Comparison of ENCODE assay signal across 10 mouse cellular contexts in the genomic region with DNA sequence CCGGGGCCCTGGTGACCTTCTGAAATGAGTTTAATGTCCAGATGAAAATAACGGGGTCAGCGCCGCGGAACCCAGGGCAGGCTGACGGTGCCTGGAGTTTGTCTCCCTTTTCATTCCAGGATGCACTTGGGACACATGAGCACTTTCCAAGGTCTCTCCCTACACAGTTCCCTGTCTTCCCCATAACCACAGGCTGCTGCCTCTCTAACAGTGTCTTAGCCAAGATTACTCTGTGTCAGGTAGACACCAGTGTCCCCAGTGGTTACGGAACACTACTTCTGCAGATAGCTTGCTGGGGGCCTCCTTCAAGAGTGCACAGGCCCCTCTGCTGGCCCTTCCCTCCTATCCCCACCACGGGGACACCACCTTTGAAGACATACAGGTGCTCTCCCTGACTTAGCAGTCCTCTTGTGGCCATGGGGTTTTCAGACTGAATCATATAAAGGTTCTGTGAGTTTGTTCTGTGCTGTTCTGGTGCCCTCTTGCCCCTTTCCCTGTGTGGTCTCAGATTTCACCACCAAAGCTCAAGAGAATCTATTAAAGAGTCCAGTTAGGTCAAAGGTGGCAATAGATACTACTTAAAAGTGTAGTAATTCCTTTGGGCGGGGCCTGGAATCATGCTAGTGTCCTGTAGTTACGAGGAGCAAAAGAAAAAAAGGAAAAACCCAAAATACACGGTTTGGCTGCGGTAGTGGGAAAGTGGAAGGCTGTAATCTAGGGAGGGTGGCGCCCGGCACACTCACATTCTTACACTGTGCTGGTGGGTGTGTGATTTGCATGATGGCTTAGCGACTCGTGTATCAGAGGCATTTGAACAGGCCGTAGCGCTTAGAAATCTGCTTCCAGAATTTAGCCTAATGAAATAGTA.
DNase-seq lines count a peak whose midpoint lies in the region; ATAC-seq and TF ChIP-seq lines count a peak whose summit lies in the region.
"Had no signal": no experiment of that assay in that cellular context is flagged by ENCODE, and none has a peak within 500 bp of the region (broad histone marks: within the 10 kb centered on the region; RNA-seq: fewer than 3 reads in every experiment).

No protein-coding gene starts in this region.

- H3K27ac ChIP-seq in heart, embryonic 15.5 days: peak overlapping the region; percentile 53
- H3K27ac ChIP-seq in midbrain, embryonic 13.5 days: no peak overlapping the region
- no peak overlapping the region for H3K27ac ChIP-seq in midbrain, embryonic 15.5 days
- peak overlapping the region; percentile 37; the same call in 1 of the 2 replicates for H3K27ac ChIP-seq in intestine, postnatal 0 days (ENCODE audit: low read depth, low read length)

- no peak overlapping the region for H3K9ac ChIP-seq in heart, embryonic 15.5 days
- H3K9ac ChIP-seq in midbrain, embryonic 13.5 days (replicated peaks): no peak overlapping the region
- H3K9ac ChIP-seq in midbrain, embryonic 15.5 days: no peak overlapping the region
- H3K9ac ChIP-seq in intestine, postnatal 0 days (ENCODE audit: low read depth, low read length): no peak overlapping the region

- no peak for ATAC-seq in heart, embryonic 15.5 days (replicated peaks; ENCODE audit: insufficient number of reproducible peaks, insufficient read depth, low FRiP score, low read depth)
- 0 out of 2 replicates have a peak, but pooled peaks have one; percentile 48 for ATAC-seq in midbrain, embryonic 13.5 days
- ATAC-seq in midbrain, embryonic 15.5 days (replicated peaks): no peak
- ATAC-seq in intestine, postnatal 0 days: no peak
- ATAC-seq: midbrain, embryonic 16.5 days had no signal

- 0 out of 2 replicates have a peak, but pooled peaks cover 3% of the 10 kb centered on the region for H3K9me3 ChIP-seq in heart, embryonic 15.5 days (replicated peaks)
- no peaks in the 10 kb centered on the region for H3K9me3 ChIP-seq in midbrain, embryonic 13.5 days
- no peaks in the 10 kb centered on the region for H3K9me3 ChIP-seq in midbrain, embryonic 15.5 days
- peaks cover 4% of the 10 kb centered on the region; the same call in 1 of the 2 replicates for H3K9me3 ChIP-seq in intestine, postnatal 0 days (ENCODE audit: control insufficient read depth)

- H3K27me3 ChIP-seq in heart, embryonic 15.5 days: no peaks in the 10 kb centered on the region
- no peaks in the 10 kb centered on the region for H3K27me3 ChIP-seq in midbrain, embryonic 13.5 days
- H3K27me3 ChIP-seq in midbrain, embryonic 15.5 days (replicated peaks): no peaks in the 10 kb centered on the region
- H3K27me3 ChIP-seq in intestine, postnatal 0 days (replicated peaks; ENCODE audit: control insufficient read depth, insufficient read depth, low read length): no peaks in the 10 kb centered on the region

- WGBS in heart, embryonic 15.5 days: 62% methylated on average over 18 of the region's 18 CpGs
- WGBS in midbrain, embryonic 13.5 days: 80% methylated on average over 18 of the region's 18 CpGs
- 73% methylated on average over 18 of the region's 18 CpGs for WGBS in midbrain, embryonic 15.5 days
- 40% methylated on average over 18 of the region's 18 CpGs for WGBS in intestine, postnatal 0 days

- peaks cover 35% of the 10 kb centered on the region for H3K4me1 ChIP-seq in heart, embryonic 15.5 days (replicated peaks)
- peaks cover 32% of the 10 kb centered on the region for H3K4me1 ChIP-seq in midbrain, embryonic 13.5 days (replicated peaks)
- peaks cover 23% of the 10 kb centered on the region for H3K4me1 ChIP-seq in midbrain, embryonic 15.5 days
- peaks cover 12% of the 10 kb centered on the region; the same call in 1 of the 2 replicates for H3K4me1 ChIP-seq in intestine, postnatal 0 days (replicated peaks; ENCODE audit: control insufficient read depth, insufficient read depth, low read length)

- H3K4me2 ChIP-seq in heart, embryonic 15.5 days: no peak overlapping the region
- H3K4me2 ChIP-seq in midbrain, embryonic 13.5 days (replicated peaks): no peak overlapping the region
- no peak overlapping the region for H3K4me2 ChIP-seq in midbrain, embryonic 15.5 days
- H3K4me2 ChIP-seq in intestine, postnatal 0 days (replicated peaks; ENCODE audit: low read depth): peak overlapping the region; percentile 33; the same call in 1 of the 2 replicates

- H3K4me3 ChIP-seq in heart, embryonic 15.5 days: no peak overlapping the region
- no peak overlapping the region for H3K4me3 ChIP-seq in midbrain, embryonic 13.5 days (replicated peaks)
- no peak overlapping the region for H3K4me3 ChIP-seq in midbrain, embryonic 15.5 days
- no peak overlapping the region for H3K4me3 ChIP-seq in intestine, postnatal 0 days (ENCODE audit: low read depth, low read length)

- no peaks in the 10 kb centered on the region for H3K36me3 ChIP-seq in heart, embryonic 15.5 days
- H3K36me3 ChIP-seq in midbrain, embryonic 13.5 days: 0 out of 2 replicates have a peak, but pooled peaks cover 4% of the 10 kb centered on the region
- no peaks in the 10 kb centered on the region for H3K36me3 ChIP-seq in midbrain, embryonic 15.5 days (replicated peaks)
- peaks cover 5% of the 10 kb centered on the region; the same call in 1 of the 2 replicates for H3K36me3 ChIP-seq in intestine, postnatal 0 days (ENCODE audit: control insufficient read depth, insufficient read depth)
- H3K36me3 ChIP-seq: G1E had no signal

- no peak for DNase-seq in heart, adult 9 months (ENCODE audit: low spot score in 2 of 2)
- peak; percentile 26 for DNase-seq in yolk sac, embryonic 10.5 days (ENCODE audit: low spot score)
- no peak for DNase-seq in left cerebral cortex, postnatal 4 days
- DNase-seq in adrenal gland, adult 2 months: no peak

- intact Hi-C loops in left cerebral cortex, postnatal 4 days (cut with DNase I): no loop called here

- TF ChIP-seq CTCF in intestine, postnatal 0 days (IDR thresholded peaks at IDR 0.05; ENCODE audit: low read depth): peak; percentile 34

Comparison
In these comparisons a context has a peak if more than half of its experiments do, and no peak if none do; other contexts are left out.
1. H3K27ac ChIP-seq: peak in heart, embryonic 15.5 days (single experiment) and intestine, postnatal 0 days (single experiment); none in midbrain, embryonic 13.5 days (single experiment) and midbrain, embryonic 15.5 days (single experiment).